Mouse (Mus musculus): Measurements from ENCODE around the gene Arhgap10. TPM values are rescaled to one million over a fixed set of nuclear protein-coding genes. Genes with fewer than 3 reads are reported as not detected.

The Arhgap10 gene
- polyA plus RNA-seq, 1 experiment from 2014 or later, result 23.2 TPM

DNA sequence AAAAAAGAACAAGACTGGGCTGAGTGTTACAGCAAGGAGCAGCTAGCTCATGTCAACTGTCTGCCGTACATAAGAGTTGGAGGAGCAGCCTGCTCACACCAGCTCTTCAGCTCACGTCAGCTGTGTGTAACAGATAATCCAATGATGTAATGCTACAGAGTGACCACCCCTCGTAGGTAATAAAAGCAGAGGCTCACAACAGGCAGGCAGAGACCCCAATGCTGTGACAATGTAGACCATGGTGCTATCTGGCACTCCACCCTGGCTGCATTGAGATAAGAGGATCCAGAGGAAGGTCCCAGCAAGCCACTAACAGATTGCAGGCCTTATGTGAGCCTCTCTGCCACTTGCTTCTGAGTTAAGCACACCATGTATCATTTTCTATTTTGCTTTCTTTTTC is 26.7 kb upstream of the Arhgap10 start:
- no peak overlapping the region for H3K9ac ChIP-seq
- DNase-seq (no peak), ATAC-seq (ENCODE audit: insufficient read depth) (no peak)
- no peaks in the 10 kb centered on the region for H3K4me1 ChIP-seq (ENCODE audit: insufficient read depth)
- H3K27ac ChIP-seq (ENCODE audit: low read depth), result no peak overlapping the region
- no peaks in the 10 kb centered on the region for H3K27me3 ChIP-seq (ENCODE audit: insufficient read depth, low read length)
- TF ChIP-seq CTCF (IDR thresholded peaks at IDR 0.05; ENCODE audit: low read depth), result no peak
- H3K4me3 ChIP-seq (ENCODE audit: low read depth, low read length), result no peak overlapping the region
- no peaks in the 10 kb centered on the region for H3K36me3 ChIP-seq (ENCODE audit: insufficient read depth)
- WGBS, result 60% methylated on average over 3 of the region's 3 CpGs
- H3K9me3 ChIP-seq (ENCODE audit: low read depth, low read length), result no peaks in the 10 kb centered on the region
- no peak overlapping the region for H3K4me2 ChIP-seq

DNA sequence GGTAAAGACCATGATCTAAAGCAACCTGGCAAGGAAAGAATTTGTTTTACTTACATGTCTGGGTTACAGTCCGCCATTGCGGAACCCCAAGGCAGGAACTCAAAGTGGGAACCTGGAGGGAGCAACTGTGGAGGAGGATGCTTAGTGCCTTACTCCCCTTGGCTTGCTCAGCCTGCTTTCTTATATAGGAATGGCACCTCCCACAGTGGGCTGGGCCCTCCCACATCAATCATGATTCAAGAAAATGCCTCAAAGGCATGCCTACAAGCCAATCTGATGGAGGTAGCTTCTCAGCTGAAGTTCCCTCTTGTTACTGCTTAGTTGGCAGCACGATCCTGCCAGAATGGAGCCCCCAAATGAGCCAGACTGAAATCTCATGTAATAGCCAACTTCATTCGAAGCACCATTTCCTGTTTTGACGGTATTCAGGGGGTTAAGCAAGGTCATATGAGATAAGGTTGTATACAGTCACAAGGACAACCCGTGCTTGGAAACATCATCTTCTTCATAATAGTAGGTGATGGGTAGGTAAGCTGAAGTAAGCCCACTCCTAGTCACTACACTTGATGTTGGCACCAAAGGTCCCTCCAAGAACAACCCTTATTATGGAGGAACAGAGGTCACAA is 25.5 kb upstream of the Arhgap10 start:
- Histone ChIP-seq H3K4me2 (no peak overlapping the region), H3K27me3 (ENCODE audit: insufficient read depth, low read length) (no peaks in the 10 kb centered on the region), H3K4me1 (ENCODE audit: insufficient read depth) (no peaks in the 10 kb centered on the region), H3K9ac (no peak overlapping the region), H3K9me3 (ENCODE audit: low read depth, low read length) (no peaks in the 10 kb centered on the region), H3K27ac (ENCODE audit: low read depth) (no peak overlapping the region), H3K4me3 (ENCODE audit: low read depth, low read length) (no peak overlapping the region), H3K36me3 (ENCODE audit: insufficient read depth) (no peaks in the 10 kb centered on the region)
- ATAC-seq (ENCODE audit: insufficient read depth), result no peak
- WGBS, result 75% methylated on average over 6 of the region's 6 CpGs
- TF ChIP-seq CTCF (IDR thresholded peaks at IDR 0.05; ENCODE audit: low read depth), result no peak
- no peak for DNase-seq

DNA sequence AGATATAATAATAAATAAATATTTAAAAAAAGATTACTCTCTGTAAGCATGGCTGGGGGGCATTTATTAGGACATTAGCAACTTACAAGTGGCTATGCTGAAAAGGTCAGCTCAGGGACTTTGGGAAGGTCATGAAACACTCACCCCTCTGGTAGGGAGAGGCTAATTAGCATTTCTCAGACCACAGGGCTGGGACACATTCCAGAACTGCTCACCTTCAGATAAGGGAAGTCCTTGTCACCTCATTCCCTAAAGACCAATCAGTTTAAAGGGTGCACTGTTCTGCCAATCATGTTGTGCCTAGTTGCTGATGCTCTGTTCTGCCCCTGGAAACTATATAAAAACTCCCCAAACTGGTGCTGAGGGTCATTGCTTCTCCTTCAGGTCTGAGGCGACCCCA is 20.5 kb upstream of the Arhgap10 start:
- ATAC-seq (ENCODE audit: insufficient read depth) (no peak), DNase-seq (no peak)
- no peak overlapping the region for H3K4me3 ChIP-seq (ENCODE audit: low read depth, low read length)
- H3K27me3 ChIP-seq (ENCODE audit: insufficient read depth, low read length), result no peaks in the 10 kb centered on the region
- H3K4me1 ChIP-seq (ENCODE audit: insufficient read depth), result no peaks in the 10 kb centered on the region
- H3K36me3 ChIP-seq (ENCODE audit: insufficient read depth), result no peaks in the 10 kb centered on the region
- H3K9me3 ChIP-seq (ENCODE audit: low read depth, low read length), result no peaks in the 10 kb centered on the region
- H3K4me2 ChIP-seq, result no peak overlapping the region
- WGBS, result 81% methylated on average over 1 of the region's 1 CpGs
- no peak overlapping the region for H3K9ac ChIP-seq
- TF ChIP-seq CTCF (IDR thresholded peaks at IDR 0.05; ENCODE audit: low read depth), result no peak
- no peak overlapping the region for H3K27ac ChIP-seq (ENCODE audit: low read depth)

DNA sequence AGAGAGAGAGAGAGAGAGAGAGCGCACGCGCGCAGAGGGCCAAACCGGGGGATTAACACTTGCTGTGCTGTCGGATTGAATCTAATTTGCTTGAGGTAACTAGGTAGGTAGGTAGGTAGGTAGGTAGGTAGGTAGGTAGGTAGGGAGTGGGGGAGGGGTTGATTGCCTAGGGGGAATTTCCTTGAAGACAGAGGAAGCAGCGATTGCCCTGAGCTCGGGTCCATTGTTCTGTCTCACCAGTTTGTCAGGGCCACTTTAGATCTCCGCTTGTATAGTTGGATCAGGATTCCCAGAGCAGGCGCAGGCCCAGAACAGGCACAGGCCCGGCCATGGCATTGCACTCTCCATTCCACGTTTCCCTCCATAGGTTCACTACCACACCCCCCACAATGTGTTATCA is 19.1 kb upstream of the Arhgap10 start:
- TF ChIP-seq CTCF (IDR thresholded peaks at IDR 0.05; ENCODE audit: low read depth), result no peak
- WGBS, result 74% methylated on average over 12 of the region's 12 CpGs
- DNase-seq, result no peak
- ATAC-seq (ENCODE audit: insufficient read depth), result no peak
- Histone ChIP-seq H3K27ac (ENCODE audit: low read depth) (no peak overlapping the region), H3K4me3 (ENCODE audit: low read depth, low read length) (no peak overlapping the region), H3K4me2 (no peak overlapping the region), H3K9ac (no peak overlapping the region), H3K27me3 (ENCODE audit: insufficient read depth, low read length) (no peaks in the 10 kb centered on the region), H3K4me1 (ENCODE audit: insufficient read depth) (no peaks in the 10 kb centered on the region), H3K9me3 (ENCODE audit: low read depth, low read length) (no peaks in the 10 kb centered on the region), H3K36me3 (ENCODE audit: insufficient read depth) (no peaks in the 10 kb centered on the region)

DNA sequence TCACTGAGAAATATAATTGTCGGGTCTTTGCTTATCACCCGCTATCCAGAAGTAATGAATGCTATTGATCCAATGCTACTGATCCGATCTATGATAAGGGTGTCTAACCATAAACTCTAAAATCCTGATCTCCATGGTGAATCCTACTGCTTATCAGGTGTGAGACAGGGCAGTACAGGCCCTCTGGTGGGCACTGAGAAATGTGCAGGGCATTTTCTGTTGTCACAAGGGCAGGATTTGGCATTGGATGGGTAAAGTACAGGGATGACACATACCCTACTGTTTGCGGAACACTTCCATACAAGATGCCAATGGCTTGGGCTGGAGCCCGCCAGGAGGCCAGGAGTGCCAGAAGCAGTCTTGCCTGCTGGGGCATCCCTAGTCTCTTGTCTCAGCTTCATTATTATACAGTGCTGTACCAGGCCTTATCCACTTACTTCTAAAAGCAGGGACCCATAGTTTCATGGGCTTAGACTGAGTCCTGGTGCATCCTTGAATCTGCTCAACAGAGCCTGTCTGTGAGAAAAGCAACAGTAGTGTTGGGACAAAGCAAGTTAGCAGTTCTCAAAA is 17.4 kb upstream of the Arhgap10 start:
- peak; percentile 54 for DNase-seq
- H3K9me3 ChIP-seq (ENCODE audit: low read depth, low read length), result no peaks in the 10 kb centered on the region
- ATAC-seq (ENCODE audit: insufficient read depth), result peak; percentile 17; the same call in 1 of the 2 replicates
- 78% methylated on average over 5 of the region's 5 CpGs for WGBS
- H3K27ac ChIP-seq (ENCODE audit: low read depth), result no peak overlapping the region
- peak; percentile 79 for TF ChIP-seq CTCF (IDR thresholded peaks at IDR 0.05; ENCODE audit: low read depth)
- no peaks in the 10 kb centered on the region for H3K4me1 ChIP-seq (ENCODE audit: insufficient read depth)
- H3K4me2 ChIP-seq, result no peak overlapping the region
- no peak overlapping the region for H3K4me3 ChIP-seq (ENCODE audit: low read depth, low read length)
- H3K9ac ChIP-seq, result no peak overlapping the region
- H3K27me3 ChIP-seq (ENCODE audit: insufficient read depth, low read length), result no peaks in the 10 kb centered on the region
- no peaks in the 10 kb centered on the region for H3K36me3 ChIP-seq (ENCODE audit: insufficient read depth)

DNA sequence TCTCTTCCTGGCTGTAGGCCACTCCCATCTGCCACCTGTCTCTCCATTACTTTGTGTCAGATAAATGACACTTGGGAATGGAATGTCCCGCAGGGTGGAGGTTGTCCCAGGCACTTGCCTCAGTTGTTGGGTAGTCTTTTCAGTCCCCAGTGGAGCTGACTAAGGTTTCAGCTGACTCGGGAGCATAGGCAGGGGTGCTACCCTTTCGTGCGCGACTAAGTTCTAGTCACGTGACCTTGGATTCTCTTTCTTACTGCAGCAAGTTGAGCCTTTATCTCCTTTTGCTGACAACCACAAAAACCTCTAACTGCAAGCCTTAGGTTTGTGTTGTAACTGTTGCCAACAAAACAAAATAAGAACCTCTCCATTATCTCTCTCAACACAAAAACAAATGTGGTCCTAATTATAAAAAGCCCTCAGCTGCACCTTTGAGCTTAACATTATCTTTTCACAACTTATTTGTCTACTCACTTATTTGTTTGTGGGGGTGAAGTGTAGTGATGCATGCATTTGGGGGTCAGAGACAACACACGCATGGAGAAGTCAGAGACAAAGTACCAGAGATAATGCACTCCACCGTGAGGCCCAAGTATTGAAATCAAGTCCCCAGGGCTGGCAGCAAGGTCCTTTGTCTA is 16.7 kb upstream of the Arhgap10 start:
- Histone ChIP-seq H3K4me3 (ENCODE audit: low read depth, low read length) (no peak overlapping the region), H3K36me3 (ENCODE audit: insufficient read depth) (no peaks in the 10 kb centered on the region), H3K27ac (ENCODE audit: low read depth) (no peak overlapping the region), H3K9me3 (ENCODE audit: low read depth, low read length) (no peaks in the 10 kb centered on the region), H3K27me3 (ENCODE audit: insufficient read depth, low read length) (no peaks in the 10 kb centered on the region), H3K9ac (no peak overlapping the region), H3K4me2 (no peak overlapping the region), H3K4me1 (ENCODE audit: insufficient read depth) (no peaks in the 10 kb centered on the region)
- ATAC-seq (ENCODE audit: insufficient read depth) (no peak), DNase-seq (no peak)
- 61% methylated on average over 8 of the region's 8 CpGs for WGBS
- TF ChIP-seq CTCF (IDR thresholded peaks at IDR 0.05; ENCODE audit: low read depth), result no peak

DNA sequence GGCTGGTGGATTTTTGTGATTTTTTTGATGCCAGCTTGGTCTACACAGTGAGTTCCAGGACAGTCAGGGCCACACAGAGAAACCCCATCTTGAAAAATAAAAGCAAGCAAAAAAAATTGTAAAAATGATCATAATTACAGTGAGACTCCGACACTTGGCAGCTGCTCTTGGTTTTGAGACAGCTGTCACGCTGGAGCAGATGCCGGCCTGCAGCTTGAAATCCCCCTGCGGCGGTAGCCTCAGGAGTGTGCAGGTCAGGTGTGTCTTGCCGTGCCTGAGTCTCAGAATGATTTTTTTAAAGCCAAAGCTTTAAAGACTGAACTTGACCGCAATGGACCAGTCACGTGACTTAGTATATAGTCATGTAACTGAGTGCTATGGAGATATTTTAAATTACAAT is 8.4 kb upstream of the Arhgap10 start:
- H3K9me3 ChIP-seq (ENCODE audit: low read depth, low read length), result no peaks in the 10 kb centered on the region
- no peak overlapping the region for H3K9ac ChIP-seq
- no peak overlapping the region for H3K4me2 ChIP-seq
- H3K27me3 ChIP-seq (ENCODE audit: insufficient read depth, low read length), result no peaks in the 10 kb centered on the region
- WGBS, result 60% methylated on average over 8 of the region's 8 CpGs
- H3K36me3 ChIP-seq (ENCODE audit: insufficient read depth), result no peaks in the 10 kb centered on the region
- ATAC-seq (ENCODE audit: insufficient read depth) (no peak), DNase-seq (peak; percentile 25)
- peaks cover 5% of the 10 kb centered on the region; the same call in 1 of the 2 replicates for H3K4me1 ChIP-seq (ENCODE audit: insufficient read depth)
- no peak overlapping the region for H3K27ac ChIP-seq (ENCODE audit: low read depth)
- no peak for TF ChIP-seq CTCF (IDR thresholded peaks at IDR 0.05; ENCODE audit: low read depth)
- H3K4me3 ChIP-seq (ENCODE audit: low read depth, low read length), result no peak overlapping the region
